Mouse (Mus musculus) adipocyte (in vitro differentiated cells): ENCODE measurements around the gene Rnf40.

ENCODE experiments used
- DNase-seq: peaks from one replicate; pipeline ENCODE4 v3.0.0-alpha.2; 2016; ENCODE audit warnings: low spot score

Gene Rnf40

GRCm38 (mm10) chr7:127649206-127649605, 60.6 kb downstream of the Rnf40 start:
- no peak for DNase-seq

GRCm38 (mm10) chr7:127651624-127652023, 63.1 kb downstream of the Rnf40 start:
- DNase-seq: no peak

GRCm38 (mm10) chr7:127652050-127652449, 63.5 kb downstream of the Rnf40 start:
- no peak for DNase-seq

- no peak for DNase-seq
Measured at GRCm38 (mm10) chr7:127654318-127654717, 65.8 kb downstream of the Rnf40 start.
